Mouse (Mus musculus) stomach, postnatal 0 days (tissue): ENCODE measurements at regions not wholly inside any gene's neighbourhood (a gene's known extent, or its start where the extent isn't known, plus 50 kb on each side); places are given as distances from the start of the nearest gene placed in this dataset.

ENCODE experiments used
- ATAC-seq: fragments of 200-750 bp; cut with Nextera tagmentation; 2 replicates; pipeline ENCODE4 v1.8.0; 2017; ENCODE audit not compliant: low FRiP score, low TSS enrichment
- DNase-seq: peaks from one replicate; pipeline ENCODE4 v3.0.0-alpha.2; 2016; ENCODE audit warnings: low spot score
- H3K27ac ChIP-seq: fragments of 300-500 bp; sonication (generic); replicated peaks from 2 replicates; pipeline ENCODE4 v1.5.1; 2014; ENCODE audit warnings: mild to moderate bottlenecking, control low read depth
- H3K27me3 ChIP-seq: fragments of 300-500 bp; sonication (generic); 2 replicates; pipeline ENCODE4 v1.6.1; 2014; ENCODE audit warnings: low read length; ENCODE audit not compliant: control insufficient read depth, insufficient read depth
- H3K36me3 ChIP-seq: fragments of 300-500 bp; sonication (generic); 2 replicates; pipeline ENCODE4 v1.6.1; 2014; ENCODE audit warnings: low read length, mixed read lengths; ENCODE audit not compliant: control insufficient read depth, insufficient read depth
- H3K4me1 ChIP-seq: fragments of 300-500 bp; sonication (generic); replicated peaks from 2 replicates; pipeline ENCODE4 v1.6.1; 2014; ENCODE audit warnings: antibody characterized with exemption; ENCODE audit not compliant: control insufficient read depth, insufficient read depth
- H3K4me2 ChIP-seq: fragments of 300-500 bp; sonication (generic); replicated peaks from 2 replicates; pipeline ENCODE4 v1.6.1; 2014; ENCODE audit warnings: low read depth, mild to moderate bottlenecking, control low read depth, moderate library complexity
- H3K4me3 ChIP-seq: fragments of 300-500 bp; sonication (generic); 2 replicates; pipeline ENCODE4 v1.5.1; 2014; ENCODE audit warnings: low read depth, low read length, control low read depth
- H3K9ac ChIP-seq: fragments of 300-500 bp; sonication (generic); 2 replicates; pipeline ENCODE4 v1.6.1; 2014; ENCODE audit warnings: mild to moderate bottlenecking, low read length, control low read depth, mixed read lengths
- H3K9me3 ChIP-seq: fragments of 300-500 bp; sonication (generic); 2 replicates; pipeline ENCODE4 v1.6.1; 2016; ENCODE audit warnings: low read length; ENCODE audit not compliant: control insufficient read depth
- CTCF ChIP-seq: IDR thresholded peaks from 2 replicates; pipeline ENCODE4 v1.5.1; 2016; ENCODE audit warnings: antibody characterized with exemption, low read depth, mild to moderate bottlenecking, moderate library complexity
- EP300 ChIP-seq: optimal IDR thresholded peaks from 2 replicates; pipeline ENCODE3; 2016; ENCODE audit warnings: antibody characterized with exemption
- WGBS: fragments of 180-500 bp; shearing (Covaris S2); extraction: QIAGEN DNeasy Blood & Tissue Kit; methylation state at CpG from one replicate; pipeline ENCODE4 v1.1.7; 2014; 5-methylcytosine and 5-hydroxymethylcytosine counted together

- Histone ChIP-seq H3K27ac (no peak overlapping the region), H3K4me3 (no peak overlapping the region), H3K36me3 (no peaks in the 10 kb centered on the region), H3K4me2 (no peak overlapping the region), H3K9ac (no peak overlapping the region), H3K4me1 (no peaks in the 10 kb centered on the region; the same call in 1 of the 2 replicates), H3K27me3 (no peaks in the 10 kb centered on the region), H3K9me3 (no peaks in the 10 kb centered on the region)
- no peak for TF ChIP-seq CTCF
- no peak for TF ChIP-seq EP300
- 58% methylated on average over 13 of the region's 13 CpGs for WGBS
- no peak for DNase-seq
- ATAC-seq, result no peak
Observed at GRCm38 (mm10) chr14:25122971-25123535, 335.9 kb upstream of the Zmiz1 start.

GRCm38 (mm10) chr14:25123541-25124337 is 335.2 kb upstream of the Zmiz1 start:
- Histone ChIP-seq H3K4me2 (no peak overlapping the region), H3K4me3 (no peak overlapping the region), H3K36me3 (no peaks in the 10 kb centered on the region), H3K9me3 (no peaks in the 10 kb centered on the region), H3K4me1 (no peaks in the 10 kb centered on the region; the same call in 1 of the 2 replicates), H3K27me3 (no peaks in the 10 kb centered on the region), H3K9ac (no peak overlapping the region), H3K27ac (no peak overlapping the region)
- WGBS, result 47% methylated on average over 18 of the region's 18 CpGs
- TF ChIP-seq EP300 (no peak), CTCF (no peak)
- DNase-seq (no peak), ATAC-seq (peak; percentile 46; the same call in 1 of the 2 replicates)

GRCm38 (mm10) chr14:25126544-25126943 is 332.4 kb upstream of the Zmiz1 start:
- Histone ChIP-seq H3K9me3 (no peaks in the 10 kb centered on the region), H3K4me3 (no peak overlapping the region), H3K4me2 (no peak overlapping the region), H3K36me3 (no peaks in the 10 kb centered on the region), H3K9ac (no peak overlapping the region), H3K27me3 (no peaks in the 10 kb centered on the region), H3K4me1 (no peaks in the 10 kb centered on the region; the same call in 1 of the 2 replicates), H3K27ac (no peak overlapping the region)
- WGBS, result 69% methylated on average over 7 of the region's 7 CpGs
- TF ChIP-seq CTCF (no peak), EP300 (no peak)
- ATAC-seq, result no peak
- no peak for DNase-seq

GRCm38 (mm10) chr14:25127544-25128159 is 331.3 kb upstream of the Zmiz1 start:
- no peak overlapping the region for H3K9ac ChIP-seq
- no peak overlapping the region for H3K4me2 ChIP-seq
- 51% methylated on average over 14 of the region's 14 CpGs for WGBS
- no peaks in the 10 kb centered on the region for H3K27me3 ChIP-seq
- no peak overlapping the region for H3K27ac ChIP-seq
- DNase-seq (no peak), ATAC-seq (no peak)
- no peak overlapping the region for H3K4me3 ChIP-seq
- H3K36me3 ChIP-seq, result no peaks in the 10 kb centered on the region
- TF ChIP-seq CTCF (no peak), EP300 (no peak)
- no peaks in the 10 kb centered on the region; the same call in 1 of the 2 replicates for H3K4me1 ChIP-seq
- H3K9me3 ChIP-seq, result no peaks in the 10 kb centered on the region

- no peak overlapping the region for H3K27ac ChIP-seq
- H3K4me1 ChIP-seq, result no peaks in the 10 kb centered on the region; the same call in 1 of the 2 replicates
- H3K36me3 ChIP-seq, result no peaks in the 10 kb centered on the region
- 52% methylated on average over 6 of the region's 6 CpGs for WGBS
- H3K4me3 ChIP-seq, result no peak overlapping the region
- no peaks in the 10 kb centered on the region for H3K27me3 ChIP-seq
- DNase-seq (no peak), ATAC-seq (no peak)
- no peak for TF ChIP-seq CTCF
- no peak for TF ChIP-seq EP300
- H3K9me3 ChIP-seq, result no peaks in the 10 kb centered on the region
- no peak overlapping the region for H3K9ac ChIP-seq
- no peak overlapping the region for H3K4me2 ChIP-seq
Observed at GRCm38 (mm10) chr14:25128160-25128547, 330.8 kb upstream of the Zmiz1 start.
